Mouse (Mus musculus) myocyte (in vitro differentiated cells): ENCODE measurements around the gene Nt5c3b. TPM values are rescaled to one million over a fixed set of nuclear protein-coding genes. Genes with fewer than 3 reads are reported as not detected.
A peak's percentile ranks its signal among the peaks of the same experiment; 100 is the strongest.

Experiments used
- H3K27me3 ChIP-seq: one replicate; pipeline ENCODE4 v1.6.1; 2011; ENCODE audit not compliant: control insufficient read depth, insufficient read depth, insufficient read length
- H3K36me3 ChIP-seq: one replicate; pipeline ENCODE4 v1.6.1; 2011; ENCODE audit not compliant: control insufficient read depth, insufficient read depth
- H3K4me2 ChIP-seq: one replicate; pipeline ENCODE4 v1.6.1; 2011; ENCODE audit warnings: low read depth, control low read depth
- H3K4me3 ChIP-seq: one replicate; pipeline ENCODE4 v1.5.1; 2011; ENCODE audit warnings: mild to moderate bottlenecking, control low read depth, moderate library complexity
- H3K79me2 ChIP-seq: one replicate; pipeline ENCODE4 v1.6.1; 2011; ENCODE audit not compliant: control insufficient read depth, insufficient read depth
- H3ac ChIP-seq: one replicate; pipeline ENCODE4 v1.6.1; 2011; ENCODE audit not compliant: control insufficient read depth, insufficient read length
- CEBPB ChIP-seq: IDR thresholded peaks from 2 replicates; pipeline ENCODE4 v1.6.1; 2011; ENCODE audit warnings: mild to moderate bottlenecking, moderate library complexity; ENCODE audit not compliant: poor library complexity, insufficient read depth, severe bottlenecking
- E2F4 ChIP-seq: IDR thresholded peaks from one replicate; pipeline ENCODE4 v1.6.1; 2011; ENCODE audit warnings: mild to moderate bottlenecking, control low read depth, moderate library complexity; ENCODE audit not compliant: insufficient read depth
- MAX ChIP-seq: IDR thresholded peaks from one replicate; pipeline ENCODE4 v1.6.1; 2011; ENCODE audit warnings: low read depth, mild to moderate bottlenecking, control low read depth
- MYOD1 ChIP-seq, 3 experiments: IDR thresholded peaks; one replicate each; pipeline ENCODE4 v1.6.1; 2011; ENCODE audit warnings: control low read depth in 2 of 3, low read depth in 2 of 3, mild to moderate bottlenecking in 2 of 3, moderate library complexity in 1 of 3; ENCODE audit not compliant: insufficient read length in 2 of 3, control insufficient read depth in 1 of 3
- MYOG ChIP-seq, 3 experiments: IDR thresholded peaks; one replicate each; pipeline ENCODE4 v1.6.1; 2011; ENCODE audit warnings: control low read depth in 2 of 3, low read depth in 2 of 3, mild to moderate bottlenecking in 2 of 3; ENCODE audit not compliant: insufficient read length in 2 of 3, control insufficient read depth in 1 of 3, insufficient read depth in 1 of 3
- POLR2A ChIP-seq: IDR thresholded peaks from one replicate; pipeline ENCODE4 v1.6.1; 2011; ENCODE audit warnings: low read depth, mild to moderate bottlenecking, control low read depth, moderate library complexity; ENCODE audit not compliant: insufficient read length
- POLR2AphosphoS2 ChIP-seq: IDR thresholded peaks from one replicate; pipeline ENCODE4 v1.6.1; 2011; ENCODE audit warnings: low read depth, control low read depth; ENCODE audit not compliant: insufficient read length
- REST ChIP-seq: IDR thresholded peaks from one replicate; pipeline ENCODE4 v1.6.1; 2011; ENCODE audit warnings: mild to moderate bottlenecking, control low read depth, moderate library complexity; ENCODE audit not compliant: insufficient read depth, insufficient read length
- SRF ChIP-seq: IDR thresholded peaks from one replicate; pipeline ENCODE4 v1.6.1; 2011; ENCODE audit warnings: low read depth; ENCODE audit not compliant: control insufficient read depth, insufficient read length
- TCF12 ChIP-seq: IDR thresholded peaks from one replicate; pipeline ENCODE4 v1.6.1; 2011; ENCODE audit warnings: mild to moderate bottlenecking, control low read depth; ENCODE audit not compliant: poor library complexity, insufficient read depth, severe bottlenecking
- TCF3 ChIP-seq: IDR thresholded peaks from one replicate; pipeline ENCODE4 v1.6.1; 2011; ENCODE audit warnings: low read depth, control low read depth; ENCODE audit not compliant: insufficient read length
- USF1 ChIP-seq: IDR thresholded peaks from one replicate; pipeline ENCODE4 v1.6.1; 2011; ENCODE audit warnings: low read depth, mild to moderate bottlenecking, control low read depth, moderate library complexity
- polyA plus RNA-seq: library from polyadenylated mRNA; unstranded; fragments of >200 nt; fragmentation: generic; extraction: Trizol; gene quantifications from one replicate; pipeline ENCODE4 v1.2.1, GENCODE M21; 2012; ENCODE audit warnings: missing spikeins

Nt5c3b gene
- polyA plus RNA-seq, 1 experiment: 47.6 TPM

GRCm38 (mm10) chr11:100387589-100388375 is 53.8 kb downstream of the Nt5c3b start:
- Histone ChIP-seq H3K4me3 (no peak overlapping the region), H3ac (no peak overlapping the region)
- no peak for TF ChIP-seq POLR2A
- no peak for TF ChIP-seq POLR2AphosphoS2
- TF ChIP-seq MYOG (IDR thresholded peaks at IDR 0.05; ENCODE audit: control insufficient read depth in 1 of 3, insufficient read depth in 1 of 3, insufficient read length in 2 of 3, low read depth in 2 of 3): peak; percentile 71 to 89 (median 72)
- peak; percentile 75 for TF ChIP-seq TCF12
- TF ChIP-seq MAX: no peak
- TF ChIP-seq USF1: no peak
- TF ChIP-seq CEBPB: no peak
- no peak for TF ChIP-seq SRF
- peak; percentile 58 for TF ChIP-seq TCF3
- TF ChIP-seq MYOD1 (IDR thresholded peaks at IDR 0.05; ENCODE audit: control insufficient read depth in 1 of 3, insufficient read length in 2 of 3, low read depth in 2 of 3): peak; percentile 48 to 94 (median 87)
- peak; percentile 74 for TF ChIP-seq E2F4
- no peak for TF ChIP-seq REST

DNA sequence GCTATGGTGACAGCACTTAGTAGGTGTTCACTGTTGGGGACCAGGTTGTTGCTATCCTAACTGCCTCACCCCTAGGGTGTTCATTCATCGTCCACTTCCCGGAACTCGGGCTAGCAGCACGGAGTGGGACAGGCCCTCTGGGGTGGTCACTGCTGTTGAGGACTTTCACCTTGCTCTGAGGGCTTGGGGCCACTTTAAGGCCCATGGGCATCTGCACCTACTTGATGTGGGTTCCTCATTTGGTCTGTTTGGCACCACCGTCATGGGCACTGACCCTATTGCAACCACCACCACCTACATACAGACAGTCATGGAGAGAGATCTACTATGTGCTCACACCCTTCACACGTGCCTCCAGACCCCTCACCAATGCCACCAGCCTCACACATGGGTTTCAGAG is 54.5 kb downstream of the Nt5c3b start:
- H3K79me2 ChIP-seq: peaks cover 55% of the 10 kb centered on the region
- TF ChIP-seq MYOD1 (IDR thresholded peaks at IDR 0.05; ENCODE audit: control insufficient read depth in 1 of 3, insufficient read length in 2 of 3, low read depth in 2 of 3): no peak
- TF ChIP-seq SRF: no peak
- no peak for TF ChIP-seq TCF12
- no peak for TF ChIP-seq E2F4
- no peak for TF ChIP-seq TCF3
- TF ChIP-seq MYOG (IDR thresholded peaks at IDR 0.05; ENCODE audit: control insufficient read depth in 1 of 3, insufficient read depth in 1 of 3, insufficient read length in 2 of 3, low read depth in 2 of 3): no peak
- no peak for TF ChIP-seq USF1
- no peak for TF ChIP-seq CEBPB
- TF ChIP-seq MAX: no peak
- no peak for TF ChIP-seq REST
- TF ChIP-seq POLR2AphosphoS2: no peak
- no peak for TF ChIP-seq POLR2A
- no peaks in the 10 kb centered on the region for H3K27me3 ChIP-seq
- peak overlapping the region; percentile 77 for H3K4me2 ChIP-seq
- no peak overlapping the region for H3ac ChIP-seq
- H3K36me3 ChIP-seq: peaks cover 27% of the 10 kb centered on the region
- no peak overlapping the region for H3K4me3 ChIP-seq

More at GRCm38 (mm10) chr11:100387589-100388375, 53.8 kb downstream of the Nt5c3b start:
- peak overlapping the region; percentile 77 for H3K4me2 ChIP-seq
- H3K36me3 ChIP-seq: peaks cover 26% of the 10 kb centered on the region
- H3K79me2 ChIP-seq: peaks cover 62% of the 10 kb centered on the region
- no peaks in the 10 kb centered on the region for H3K27me3 ChIP-seq

- Histone ChIP-seq H3K4me3 (no peak overlapping the region), H3K36me3 (peaks cover 33% of the 10 kb centered on the region), H3K27me3 (no peaks in the 10 kb centered on the region), H3K79me2 (peaks cover 50% of the 10 kb centered on the region), H3K4me2 (no peak overlapping the region), H3ac (no peak overlapping the region)
- TF ChIP-seq CEBPB: no peak
- no peak for TF ChIP-seq SRF
- TF ChIP-seq REST: no peak
- no peak for TF ChIP-seq TCF3
- no peak for TF ChIP-seq MYOG (IDR thresholded peaks at IDR 0.05; ENCODE audit: control insufficient read depth in 1 of 3, insufficient read depth in 1 of 3, insufficient read length in 2 of 3, low read depth in 2 of 3)
- TF ChIP-seq USF1: no peak
- TF ChIP-seq TCF12: no peak
- TF ChIP-seq POLR2A: no peak
- no peak for TF ChIP-seq POLR2AphosphoS2
- TF ChIP-seq E2F4: no peak
- TF ChIP-seq MAX: no peak
- TF ChIP-seq MYOD1 (IDR thresholded peaks at IDR 0.05; ENCODE audit: control insufficient read depth in 1 of 3, insufficient read length in 2 of 3, low read depth in 2 of 3): no peak
These were observed 55.0 kb downstream of the Nt5c3b start for GRCm38 (mm10) chr11:100386586-100386985.

DNA sequence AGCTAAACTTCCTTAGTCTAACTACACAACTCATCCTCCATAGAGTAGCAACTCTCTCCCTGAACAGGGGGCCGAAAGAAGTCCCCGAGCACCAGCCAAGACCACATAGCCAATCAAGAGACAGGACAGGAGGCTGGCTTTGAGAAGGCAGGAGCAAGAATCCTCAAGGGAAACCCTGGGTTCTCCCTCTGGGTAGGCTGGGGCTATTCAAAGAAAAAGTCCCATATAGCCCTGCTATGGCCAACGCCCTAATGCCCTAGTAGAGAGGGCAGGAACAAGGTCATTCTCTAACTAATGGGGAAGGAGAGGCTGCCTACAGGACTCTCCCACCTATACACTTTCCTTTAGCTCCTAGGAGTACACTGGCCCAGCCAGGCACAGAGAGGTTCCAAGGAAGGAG is 56.6 kb downstream of the Nt5c3b start:
- Histone ChIP-seq H3K4me2 (no peak overlapping the region), H3K36me3 (peaks cover 45% of the 10 kb centered on the region), H3K4me3 (no peak overlapping the region), H3K27me3 (no peaks in the 10 kb centered on the region), H3ac (no peak overlapping the region), H3K79me2 (peaks cover 43% of the 10 kb centered on the region)
- TF ChIP-seq CEBPB (no peak), SRF (no peak), MYOG (IDR thresholded peaks at IDR 0.05; ENCODE audit: control insufficient read depth in 1 of 3, insufficient read depth in 1 of 3, insufficient read length in 2 of 3, low read depth in 2 of 3) (no peak), POLR2AphosphoS2 (no peak), USF1 (no peak), E2F4 (no peak), TCF3 (no peak), POLR2A (no peak), MAX (no peak)
